Mouse (Mus musculus) myocyte (in vitro differentiated cells): Measurements from ENCODE around the gene Fam57a. TPM values are rescaled to one million over a fixed set of nuclear protein-coding genes. Genes with fewer than 3 reads are reported as not detected.

Experiments used
- H3K27me3 ChIP-seq: one replicate; pipeline ENCODE4 v1.6.1; 2011; ENCODE audit not compliant: control insufficient read depth, insufficient read depth, insufficient read length
- H3K36me3 ChIP-seq: one replicate; pipeline ENCODE4 v1.6.1; 2011; ENCODE audit not compliant: control insufficient read depth, insufficient read depth
- H3K4me2 ChIP-seq: one replicate; pipeline ENCODE4 v1.6.1; 2011; ENCODE audit warnings: low read depth, control low read depth
- H3K4me3 ChIP-seq: one replicate; pipeline ENCODE4 v1.5.1; 2011; ENCODE audit warnings: mild to moderate bottlenecking, control low read depth, moderate library complexity
- H3K79me2 ChIP-seq: one replicate; pipeline ENCODE4 v1.6.1; 2011; ENCODE audit not compliant: control insufficient read depth, insufficient read depth
- H3ac ChIP-seq: one replicate; pipeline ENCODE4 v1.6.1; 2011; ENCODE audit not compliant: control insufficient read depth, insufficient read length
- CEBPB ChIP-seq: IDR thresholded peaks from 2 replicates; pipeline ENCODE4 v1.6.1; 2011; ENCODE audit warnings: mild to moderate bottlenecking, moderate library complexity; ENCODE audit not compliant: poor library complexity, insufficient read depth, severe bottlenecking
- E2F4 ChIP-seq: IDR thresholded peaks from one replicate; pipeline ENCODE4 v1.6.1; 2011; ENCODE audit warnings: mild to moderate bottlenecking, control low read depth, moderate library complexity; ENCODE audit not compliant: insufficient read depth
- MAX ChIP-seq: IDR thresholded peaks from one replicate; pipeline ENCODE4 v1.6.1; 2011; ENCODE audit warnings: low read depth, mild to moderate bottlenecking, control low read depth
- MYOD1 ChIP-seq, 3 experiments: IDR thresholded peaks; one replicate each; pipeline ENCODE4 v1.6.1; 2011; ENCODE audit warnings: control low read depth in 2 of 3, low read depth in 2 of 3, mild to moderate bottlenecking in 2 of 3, moderate library complexity in 1 of 3; ENCODE audit not compliant: insufficient read length in 2 of 3, control insufficient read depth in 1 of 3
- MYOG ChIP-seq, 3 experiments: IDR thresholded peaks; one replicate each; pipeline ENCODE4 v1.6.1; 2011; ENCODE audit warnings: control low read depth in 2 of 3, low read depth in 2 of 3, mild to moderate bottlenecking in 2 of 3; ENCODE audit not compliant: insufficient read length in 2 of 3, control insufficient read depth in 1 of 3, insufficient read depth in 1 of 3
- POLR2A ChIP-seq: IDR thresholded peaks from one replicate; pipeline ENCODE4 v1.6.1; 2011; ENCODE audit warnings: low read depth, mild to moderate bottlenecking, control low read depth, moderate library complexity; ENCODE audit not compliant: insufficient read length
- POLR2AphosphoS2 ChIP-seq: IDR thresholded peaks from one replicate; pipeline ENCODE4 v1.6.1; 2011; ENCODE audit warnings: low read depth, control low read depth; ENCODE audit not compliant: insufficient read length
- REST ChIP-seq: IDR thresholded peaks from one replicate; pipeline ENCODE4 v1.6.1; 2011; ENCODE audit warnings: mild to moderate bottlenecking, control low read depth, moderate library complexity; ENCODE audit not compliant: insufficient read depth, insufficient read length
- SRF ChIP-seq: IDR thresholded peaks from one replicate; pipeline ENCODE4 v1.6.1; 2011; ENCODE audit warnings: low read depth; ENCODE audit not compliant: control insufficient read depth, insufficient read length
- TCF12 ChIP-seq: IDR thresholded peaks from one replicate; pipeline ENCODE4 v1.6.1; 2011; ENCODE audit warnings: mild to moderate bottlenecking, control low read depth; ENCODE audit not compliant: poor library complexity, insufficient read depth, severe bottlenecking
- TCF3 ChIP-seq: IDR thresholded peaks from one replicate; pipeline ENCODE4 v1.6.1; 2011; ENCODE audit warnings: low read depth, control low read depth; ENCODE audit not compliant: insufficient read length
- USF1 ChIP-seq: IDR thresholded peaks from one replicate; pipeline ENCODE4 v1.6.1; 2011; ENCODE audit warnings: low read depth, mild to moderate bottlenecking, control low read depth, moderate library complexity
- polyA plus RNA-seq: library from polyadenylated mRNA; unstranded; fragments of >200 nt; fragmentation: generic; extraction: Trizol; gene quantifications from one replicate; pipeline ENCODE4 v1.2.1, GENCODE M21; 2012; ENCODE audit warnings: missing spikeins

Fam57a gene
- polyA plus RNA-seq, 1 experiment, result 10.0 TPM

- Histone ChIP-seq H3K4me3 (peak within 1 kb of the TSS; percentile 85), H3K36me3 (peaks cover 12% of the 10 kb centered on the region), H3K4me2 (peak within 1 kb of the TSS; percentile 99), H3K27me3 (no peaks in the 10 kb centered on the region), H3K79me2 (peaks cover 32% of the 10 kb centered on the region), H3ac (peak within 1 kb of the TSS; percentile 68)
- TF ChIP-seq MYOD1 (IDR thresholded peaks at IDR 0.05; ENCODE audit: control insufficient read depth in 1 of 3, insufficient read length in 2 of 3, low read depth in 2 of 3) (no peak), CEBPB (no peak), MAX (no peak), TCF3 (no peak), POLR2A (peak; percentile 91), REST (no peak), SRF (peak; percentile 90), MYOG (IDR thresholded peaks at IDR 0.05; ENCODE audit: control insufficient read depth in 1 of 3, insufficient read depth in 1 of 3, insufficient read length in 2 of 3, low read depth in 2 of 3) (no peak), TCF12 (no peak), USF1 (no peak), POLR2AphosphoS2 (peak; percentile 97), E2F4 (peak; percentile 25)
Observed at GRCm38 (mm10) chr11:76242901-76243810, 63.7 kb downstream of the Fam57a start, which contains the start of the genes Mrm3 and Glod4. Gene Mrm3, plus strand, starts transcription at chr11:76243715. Gene Glod4, minus strand, starts transcription at chr11:76243725.

DNA sequence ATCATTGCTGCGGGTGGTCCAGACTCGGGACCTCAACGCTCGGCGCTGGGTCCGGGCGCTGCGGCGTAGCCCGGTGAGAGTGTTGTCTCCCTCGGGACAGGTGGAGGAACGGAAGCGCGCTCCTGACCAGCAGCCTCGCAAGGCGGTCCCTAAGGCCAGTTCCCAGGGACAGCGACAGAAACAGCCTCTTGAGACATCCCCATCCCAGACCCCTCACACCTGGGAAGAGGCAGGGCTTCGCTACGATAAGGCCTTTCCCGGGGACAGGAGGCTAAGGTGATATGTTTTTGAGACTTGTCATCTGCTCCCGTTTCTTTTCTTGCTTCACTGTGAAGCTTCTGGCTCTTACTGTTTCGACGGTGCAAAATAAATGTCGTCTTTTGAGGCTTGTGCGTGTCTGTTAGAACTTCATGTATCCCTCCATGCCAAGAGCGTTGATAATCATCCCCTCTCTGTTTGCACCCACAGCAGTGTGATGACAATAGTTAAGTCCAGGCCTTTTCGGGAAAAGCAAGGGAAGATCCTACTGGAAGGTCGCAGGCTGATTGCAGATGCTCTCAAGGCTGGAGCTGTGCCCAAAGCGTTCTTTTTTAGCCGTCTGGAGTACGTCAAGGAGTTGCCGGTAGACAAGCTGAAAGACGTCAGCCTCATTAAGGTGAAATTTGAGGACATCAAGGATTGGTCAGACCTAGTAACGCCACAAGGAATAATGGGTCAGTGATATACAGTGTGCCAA is 64.5 kb downstream of the Fam57a start:
- no peaks in the 10 kb centered on the region for H3K27me3 ChIP-seq

GRCm38 (mm10) chr11:76246439-76246838 is 67.0 kb downstream of the Fam57a start:
- H3K36me3 ChIP-seq, result peaks cover 17% of the 10 kb centered on the region

More for the DNA sequence above, 64.5 kb downstream of the Fam57a start:
- Histone ChIP-seq H3ac (peak overlapping the region; percentile 68), H3K4me3 (peak overlapping the region; percentile 85), H3K79me2 (peaks cover 32% of the 10 kb centered on the region), H3K4me2 (peak overlapping the region; percentile 80), H3K36me3 (peaks cover 12% of the 10 kb centered on the region)
- TF ChIP-seq SRF, result no peak
- no peak for TF ChIP-seq TCF3
- no peak for TF ChIP-seq MYOD1 (IDR thresholded peaks at IDR 0.05; ENCODE audit: control insufficient read depth in 1 of 3, insufficient read length in 2 of 3, low read depth in 2 of 3)
- TF ChIP-seq MYOG (IDR thresholded peaks at IDR 0.05; ENCODE audit: control insufficient read depth in 1 of 3, insufficient read depth in 1 of 3, insufficient read length in 2 of 3, low read depth in 2 of 3), result no peak
- no peak for TF ChIP-seq MAX
- no peak for TF ChIP-seq REST
- TF ChIP-seq POLR2A, result no peak
- TF ChIP-seq TCF12, result no peak
- no peak for TF ChIP-seq E2F4
- no peak for TF ChIP-seq CEBPB
- TF ChIP-seq USF1, result no peak
- no peak for TF ChIP-seq POLR2AphosphoS2

DNA sequence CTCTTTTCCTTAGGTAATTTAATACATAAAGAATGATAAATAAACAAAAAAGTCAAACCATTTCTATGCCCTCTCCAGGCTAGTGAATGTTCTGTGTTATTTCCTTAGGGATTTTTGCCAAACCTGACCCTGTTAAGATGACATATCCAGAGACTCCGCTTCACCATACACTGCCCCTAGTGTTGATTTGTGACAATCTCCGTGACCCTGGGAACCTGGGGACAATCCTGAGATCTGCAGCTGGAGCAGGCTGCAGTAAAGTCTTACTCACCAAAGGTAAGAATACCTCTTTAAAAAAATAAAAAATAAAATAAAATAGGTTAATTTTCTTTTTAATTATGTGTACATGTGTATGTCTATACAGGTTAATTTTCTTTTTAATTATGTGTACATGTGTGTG is 67.8 kb downstream of the Fam57a start:
- Histone ChIP-seq H3K4me2 (no peak overlapping the region), H3K4me3 (no peak overlapping the region), H3K79me2 (peaks cover 32% of the 10 kb centered on the region), H3K36me3 (peaks cover 17% of the 10 kb centered on the region), H3K27me3 (no peaks in the 10 kb centered on the region), H3ac (no peak overlapping the region)
- TF ChIP-seq TCF3, result no peak
- no peak for TF ChIP-seq TCF12
- no peak for TF ChIP-seq E2F4
- no peak for TF ChIP-seq MYOD1 (IDR thresholded peaks at IDR 0.05; ENCODE audit: control insufficient read depth in 1 of 3, insufficient read length in 2 of 3, low read depth in 2 of 3)
- no peak for TF ChIP-seq REST
- TF ChIP-seq MYOG (IDR thresholded peaks at IDR 0.05; ENCODE audit: control insufficient read depth in 1 of 3, insufficient read depth in 1 of 3, insufficient read length in 2 of 3, low read depth in 2 of 3), result no peak
- no peak for TF ChIP-seq POLR2AphosphoS2
- no peak for TF ChIP-seq USF1
- no peak for TF ChIP-seq POLR2A
- no peak for TF ChIP-seq SRF

More at GRCm38 (mm10) chr11:76246439-76246838, 67.0 kb downstream of the Fam57a start:
- Histone ChIP-seq H3K79me2 (peaks cover 32% of the 10 kb centered on the region), H3K4me2 (no peak overlapping the region), H3ac (no peak overlapping the region), H3K27me3 (no peaks in the 10 kb centered on the region), H3K4me3 (no peak overlapping the region)
- TF ChIP-seq MAX (no peak), POLR2AphosphoS2 (no peak), TCF12 (no peak), CEBPB (no peak), SRF (no peak), MYOG (IDR thresholded peaks at IDR 0.05; ENCODE audit: control insufficient read depth in 1 of 3, insufficient read depth in 1 of 3, insufficient read length in 2 of 3, low read depth in 2 of 3) (no peak), REST (no peak), E2F4 (no peak), USF1 (no peak), TCF3 (no peak), MYOD1 (IDR thresholded peaks at IDR 0.05; ENCODE audit: control insufficient read depth in 1 of 3, insufficient read length in 2 of 3, low read depth in 2 of 3) (no peak), POLR2A (no peak)
